Mouse (Mus musculus): Measurements from ENCODE around the gene Pogz. TPM values are rescaled to one million over a fixed set of nuclear protein-coding genes. Genes with fewer than 3 reads are reported as not detected.
"Not testable (repeated sequence)": the region's sequence is repeated elsewhere in the genome, so short reads cannot be mapped to it uniquely, and the experiment has no call there.

Gene Pogz
- polyA plus RNA-seq, 1 experiment from 2014 or later, result 12.9 TPM

- 44% methylated on average over 3 of the region's 3 CpGs for WGBS
- Histone ChIP-seq H3K4me1 (0 out of 2 replicates have a peak, but pooled peaks cover 3% of the 10 kb centered on the region), H3K4me2 (no peak overlapping the region), H3K36me3 (no peaks in the 10 kb centered on the region), H3K4me3 (no peak overlapping the region), H3K9me3 (no peaks in the 10 kb centered on the region), H3K9ac (no peak overlapping the region), H3K27ac (no peak overlapping the region), H3K27me3 (no peaks in the 10 kb centered on the region)
- ATAC-seq (ENCODE audit: insufficient number of reproducible peaks, low FRiP score, low TSS enrichment, low read depth), result no peak
Measured at GRCm38 (mm10) chr3:94921104-94921503, 83.7 kb downstream of the Pogz start.

GRCm38 (mm10) chr3:94922333-94922732 lies 85.0 kb downstream of the Pogz start:
- Histone ChIP-seq H3K9ac (no peak overlapping the region), H3K4me2 (no peak overlapping the region), H3K9me3 (no peaks in the 10 kb centered on the region), H3K27ac (no peak overlapping the region), H3K36me3 (no peaks in the 10 kb centered on the region), H3K4me3 (no peak overlapping the region), H3K4me1 (0 out of 2 replicates have a peak, but pooled peaks cover 3% of the 10 kb centered on the region), H3K27me3 (no peaks in the 10 kb centered on the region)
- WGBS, result 12% methylated on average over 3 of the region's 3 CpGs
- no peak for ATAC-seq (ENCODE audit: insufficient number of reproducible peaks, low FRiP score, low TSS enrichment, low read depth)

- Histone ChIP-seq H3K9me3 (no peaks in the 10 kb centered on the region), H3K4me3 (no peak overlapping the region), H3K4me2 (no peak overlapping the region), H3K27ac (no peak overlapping the region), H3K36me3 (no peaks in the 10 kb centered on the region), H3K27me3 (no peaks in the 10 kb centered on the region), H3K4me1 (0 out of 2 replicates have a peak, but pooled peaks cover 3% of the 10 kb centered on the region), H3K9ac (no peak overlapping the region)
- 41% methylated on average over 8 of the region's 8 CpGs for WGBS
- no peak for ATAC-seq (ENCODE audit: insufficient number of reproducible peaks, low FRiP score, low TSS enrichment, low read depth)
Measured at GRCm38 (mm10) chr3:94924688-94925087, 87.3 kb downstream of the Pogz start.

GRCm38 (mm10) chr3:94926301-94926736 lies 89.0 kb downstream of the Pogz start:
- not testable (repeated sequence) for H3K27ac ChIP-seq; H3K36me3 ChIP-seq; H3K4me1 ChIP-seq; H3K4me2 ChIP-seq; ATAC-seq (ENCODE audit: insufficient number of reproducible peaks, low FRiP score, low TSS enrichment, low read depth); H3K9me3 ChIP-seq; H3K4me3 ChIP-seq; H3K9ac ChIP-seq; H3K27me3 ChIP-seq
- 52% methylated on average over 4 of the region's 4 CpGs for WGBS

- 89% methylated on average over 4 of the region's 4 CpGs for WGBS
- not testable (repeated sequence) for H3K9me3 ChIP-seq; H3K27ac ChIP-seq; H3K36me3 ChIP-seq; H3K9ac ChIP-seq; H3K4me3 ChIP-seq; H3K4me2 ChIP-seq; H3K27me3 ChIP-seq; ATAC-seq (ENCODE audit: insufficient number of reproducible peaks, low FRiP score, low TSS enrichment, low read depth)
- peaks cover 11% of the 10 kb centered on the region for H3K4me1 ChIP-seq
Measured at GRCm38 (mm10) chr3:94928979-94929378, 91.6 kb downstream of the Pogz start.

- H3K4me2 ChIP-seq; H3K36me3 ChIP-seq; ATAC-seq (ENCODE audit: insufficient number of reproducible peaks, low FRiP score, low TSS enrichment, low read depth); H3K27me3 ChIP-seq; H3K9ac ChIP-seq; H3K9me3 ChIP-seq; H3K4me3 ChIP-seq; H3K27ac ChIP-seq: not testable (repeated sequence)
- 49% methylated on average over 7 of the region's 7 CpGs for WGBS
- H3K4me1 ChIP-seq, result peaks cover 11% of the 10 kb centered on the region
Measured at GRCm38 (mm10) chr3:94930386-94931266, 93.3 kb downstream of the Pogz start.

- not testable (repeated sequence) for H3K9me3 ChIP-seq; H3K4me3 ChIP-seq; ATAC-seq (ENCODE audit: insufficient number of reproducible peaks, low FRiP score, low TSS enrichment, low read depth); H3K27me3 ChIP-seq; H3K27ac ChIP-seq; H3K36me3 ChIP-seq; H3K9ac ChIP-seq; H3K4me2 ChIP-seq
- peaks cover 11% of the 10 kb centered on the region for H3K4me1 ChIP-seq
- 75% methylated on average over 10 of the region's 10 CpGs for WGBS
Measured at GRCm38 (mm10) chr3:94931427-94932082, 94.2 kb downstream of the Pogz start.

Other genes with a start within 250 kb of the Pogz start
- not detected in 2 replicates for gene Gm10972, start 194.5 kb upstream of the Pogz start, polyA plus RNA-seq (2015; fragmentation: Nextera tagmentation; extraction: Ambion mirVana)
- 30.2 and 30.9 TPM in 2 replicates for gene Tuft1, start 178.7 kb upstream of the Pogz start, polyA plus RNA-seq (2015; fragmentation: Nextera tagmentation; extraction: Ambion mirVana)
- 0.77 and 1.4 TPM in 2 replicates for gene Selenbp2, start 144.0 kb upstream of the Pogz start, polyA plus RNA-seq (2015; fragmentation: Nextera tagmentation; extraction: Ambion mirVana)
- gene Cgn, start 51.1 kb upstream of the Pogz start, polyA plus RNA-seq (2015; fragmentation: Nextera tagmentation; extraction: Ambion mirVana), result 16.7 and 16.9 TPM in 2 replicates
- gene Psmb4, start 49.4 kb downstream of the Pogz start, polyA plus RNA-seq (2015; fragmentation: Nextera tagmentation; extraction: Ambion mirVana), result 312 and 330 TPM in 2 replicates
- 51.9 and 57.7 TPM in 2 replicates for gene Selenbp1, start 95.5 kb downstream of the Pogz start, polyA plus RNA-seq (2015; fragmentation: Nextera tagmentation; extraction: Ambion mirVana)
- gene Rfx5, start 116.5 kb downstream of the Pogz start, polyA plus RNA-seq (2015; fragmentation: Nextera tagmentation; extraction: Ambion mirVana), result 8.0 and 8.2 TPM in 2 replicates
- gene Pi4kb, start 137.2 kb downstream of the Pogz start, polyA plus RNA-seq (2015; fragmentation: Nextera tagmentation; extraction: Ambion mirVana), result 26.8 and 29.1 TPM in 2 replicates
- 16.8 and 20.2 TPM in 2 replicates for gene Zfp687, start 177.9 kb downstream of the Pogz start, polyA plus RNA-seq (2015; fragmentation: Nextera tagmentation; extraction: Ambion mirVana)
- 253 and 271 TPM in 2 replicates for gene Psmd4, start 205.0 kb downstream of the Pogz start, polyA plus RNA-seq (2015; fragmentation: Nextera tagmentation; extraction: Ambion mirVana)